Mouse (Mus musculus) cerebellum, adult 2 months (tissue): ENCODE results near the gene Slc27a3. TPM values are rescaled to one million over a fixed set of nuclear protein-coding genes. Genes with fewer than 3 reads are reported as not detected.

Source experiments
- DNase-seq, 2 experiments: peaks; one replicate each; pipeline ENCODE4 v3.0.0; 2021
- H3K27ac ChIP-seq: fragments of 200-500 bp; 2 replicates; pipeline ENCODE4 v1.5.1; 2012; ENCODE audit warnings: low read length, control low read depth, inconsistent platforms; ENCODE audit not compliant: insufficient read depth
- H3K27me3 ChIP-seq: fragments of 200-500 bp; 2 replicates; pipeline ENCODE4 v1.6.1; 2012; ENCODE audit warnings: inconsistent platforms, mild to moderate bottlenecking, low read length, moderate library complexity; ENCODE audit not compliant: control insufficient read depth, insufficient read depth
- H3K4me1 ChIP-seq: fragments of 200-500 bp; 2 replicates; pipeline ENCODE4 v1.6.1; 2011; ENCODE audit warnings: low read length; ENCODE audit not compliant: control insufficient read depth, insufficient read depth
- H3K4me3 ChIP-seq: fragments of 200-500 bp; replicated peaks from 2 replicates; pipeline ENCODE3; 2011; ENCODE audit warnings: mild to moderate bottlenecking, low read depth, low read length, control low read depth; ENCODE audit not compliant: insufficient read depth
- CTCF ChIP-seq: fragments of 200-500 bp; IDR thresholded peaks from 2 replicates; pipeline ENCODE4 v1.5.1; 2011; ENCODE audit warnings: low read depth, mild to moderate bottlenecking, control low read depth, low read length, moderate library complexity, borderline replicate concordance; ENCODE audit not compliant: insufficient read depth
- POLR2A ChIP-seq: fragments of 200-500 bp; IDR thresholded peaks from 2 replicates; pipeline ENCODE4 v1.6.1; 2011; ENCODE audit warnings: low read length, control low read depth, borderline replicate concordance; ENCODE audit not compliant: insufficient read depth
- WGBS: fragments of 180-500 bp; shearing (Covaris S2); methylation state at CpG from one replicate; pipeline ENCODE4 v1.1.7; 2018; 5-methylcytosine and 5-hydroxymethylcytosine counted together
- polyA plus RNA-seq: library from polyadenylated mRNA; depleted of rRNA; stranded (reverse); fragments of >200 nt; gene quantifications from 2 replicates; pipeline ENCODE4 v1.2.3, GENCODE M21; 2012

Slc27a3 gene
- polyA plus RNA-seq, 1 experiment, result 7.1 TPM

DNA sequence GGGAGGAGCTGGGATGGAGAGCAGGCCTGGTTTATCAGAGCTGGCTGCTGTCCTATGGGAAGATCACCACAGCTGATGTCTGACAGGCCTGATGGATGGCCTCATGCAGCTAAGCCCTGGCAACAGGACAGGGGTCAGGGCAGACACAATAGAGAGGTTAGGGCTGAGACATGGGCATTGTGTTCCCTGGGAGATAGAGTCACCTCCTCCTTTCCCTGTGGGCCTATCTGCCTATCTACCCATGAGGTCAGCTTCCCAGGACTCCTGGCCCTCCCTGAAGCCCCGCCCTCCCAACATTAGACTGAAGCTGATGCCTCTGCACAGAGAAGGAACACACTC is 13.5 kb downstream of the Slc27a3 start:
- H3K4me1 ChIP-seq, result no peaks in the 10 kb centered on the region
- H3K27ac ChIP-seq, result no peak overlapping the region
- no peaks in the 10 kb centered on the region for H3K27me3 ChIP-seq
- 38% methylated on average over 1 of the region's 1 CpGs for WGBS
- no peak for DNase-seq
- no peak overlapping the region for H3K4me3 ChIP-seq
- no peak for TF ChIP-seq CTCF

DNA sequence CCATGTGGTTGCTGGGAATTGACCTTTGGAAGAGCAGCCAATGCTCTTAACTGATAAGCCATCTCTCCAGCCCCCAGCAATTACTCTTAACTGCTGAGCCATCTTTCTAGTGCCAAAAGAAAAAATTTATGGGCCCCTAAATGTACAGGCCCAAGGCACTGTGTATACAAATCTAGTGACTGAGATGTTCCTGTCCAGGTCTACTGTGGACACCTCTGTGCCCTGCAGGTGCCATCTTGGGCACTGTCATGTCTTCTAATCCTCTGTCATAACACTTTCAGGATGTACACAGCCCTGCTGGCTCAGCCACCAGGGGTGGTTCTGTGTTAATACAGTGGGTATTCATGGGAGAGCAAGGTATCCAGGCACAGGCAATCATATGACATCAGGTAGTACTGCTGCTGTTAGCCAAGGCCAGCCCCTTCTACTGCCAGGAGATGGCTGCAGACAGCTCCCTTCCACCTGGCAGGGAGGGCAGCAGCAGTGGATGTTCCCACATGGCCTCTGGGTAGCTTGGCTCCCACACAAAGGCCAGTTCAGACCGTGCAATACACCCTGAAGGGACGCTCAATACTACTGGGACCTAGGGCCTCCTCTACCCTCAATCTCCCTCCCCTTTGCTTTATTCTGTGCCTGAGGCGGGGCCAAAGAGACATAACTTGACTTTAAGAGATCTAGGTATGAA is 14.0 kb downstream of the Slc27a3 start:
- no peak for DNase-seq
- no peak overlapping the region for H3K4me3 ChIP-seq
- 34% methylated on average over 3 of the region's 3 CpGs for WGBS
- TF ChIP-seq POLR2A (no peak), CTCF (no peak)
- no peaks in the 10 kb centered on the region for H3K4me1 ChIP-seq
- H3K27me3 ChIP-seq, result no peaks in the 10 kb centered on the region
- no peak overlapping the region for H3K27ac ChIP-seq

DNA sequence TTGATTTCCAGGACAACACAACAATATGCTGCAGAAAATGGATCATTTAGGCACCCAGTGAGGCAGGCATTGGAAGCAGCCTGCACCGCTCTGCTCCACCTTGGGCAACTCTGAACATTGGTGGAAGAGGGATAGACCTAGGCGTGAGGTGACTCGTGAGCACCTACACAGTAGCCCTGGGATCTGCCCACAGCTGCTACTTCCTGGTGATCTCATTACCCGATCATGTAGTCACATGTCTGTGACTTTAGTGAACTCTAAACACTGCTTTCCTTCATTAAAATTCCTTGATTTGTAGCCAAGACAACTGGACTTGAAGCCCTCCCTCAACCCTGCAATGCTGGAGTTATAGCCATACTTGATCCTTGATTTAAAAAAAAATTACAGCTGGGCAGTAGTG is 15.4 kb downstream of the Slc27a3 start:
- H3K4me1 ChIP-seq, result no peaks in the 10 kb centered on the region
- TF ChIP-seq CTCF (no peak), POLR2A (no peak)
- H3K27ac ChIP-seq, result no peak overlapping the region
- DNase-seq, result no peak
- WGBS, result 73% methylated on average over 4 of the region's 4 CpGs
- H3K4me3 ChIP-seq, result no peak overlapping the region
- no peaks in the 10 kb centered on the region for H3K27me3 ChIP-seq

DNA sequence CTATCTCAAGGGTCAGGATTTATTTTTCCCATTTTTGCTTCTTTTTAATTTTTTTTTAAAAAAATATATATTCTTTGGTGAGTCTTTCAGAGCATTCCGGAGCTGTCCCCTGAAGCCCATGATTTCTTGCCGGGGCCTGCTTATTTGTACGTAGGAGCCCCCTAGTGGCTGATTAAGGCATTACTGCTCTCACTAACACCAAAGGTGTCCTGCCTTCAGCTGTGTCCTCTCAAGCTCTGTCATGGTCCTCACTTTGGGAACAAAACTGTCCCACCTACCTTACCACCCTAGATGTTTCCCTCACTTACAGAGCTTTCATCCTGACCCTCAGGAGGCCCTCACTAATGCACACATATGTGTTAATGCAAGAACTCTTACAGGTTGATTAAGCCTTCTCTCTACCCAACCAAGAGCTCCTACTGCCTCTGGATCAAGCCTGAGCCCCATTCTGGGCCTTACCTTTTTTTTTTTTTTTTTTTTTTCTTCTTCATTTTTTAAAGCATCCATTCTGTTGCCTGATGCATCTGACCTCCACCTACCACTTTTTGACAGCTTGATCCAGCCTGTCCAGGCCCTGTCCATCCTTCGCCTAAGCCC is 16.2 kb downstream of the Slc27a3 start:
- 24% methylated on average over 4 of the region's 4 CpGs for WGBS
- Histone ChIP-seq H3K27ac (no peak overlapping the region), H3K4me3 (no peak overlapping the region), H3K4me1 (no peaks in the 10 kb centered on the region), H3K27me3 (no peaks in the 10 kb centered on the region)
- TF ChIP-seq CTCF (peak; percentile 76; the same call in 1 of the 2 replicates), POLR2A (no peak)
- peak; percentile 77 to 80 for DNase-seq

DNA sequence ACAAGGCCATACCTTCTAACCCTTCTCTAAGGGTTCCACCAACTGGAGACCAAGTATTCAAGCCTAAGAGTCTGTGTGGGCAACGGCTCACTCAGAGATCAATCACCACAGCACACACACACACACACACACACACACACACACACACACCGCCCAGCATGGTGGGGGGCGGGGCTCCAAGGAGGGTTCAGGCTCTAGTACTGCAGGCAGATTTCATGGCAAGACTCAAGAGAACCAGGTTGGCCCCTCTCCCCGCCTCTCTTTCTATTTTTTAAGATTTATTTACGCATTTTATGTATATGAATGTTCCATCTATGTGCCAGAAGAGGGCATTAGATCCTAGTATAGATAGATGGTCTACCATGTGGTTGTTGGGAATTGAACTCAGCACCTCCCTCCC is 16.9 kb downstream of the Slc27a3 start:
- no peak overlapping the region for H3K27ac ChIP-seq
- no peaks in the 10 kb centered on the region for H3K4me1 ChIP-seq
- 54% methylated on average over 5 of the region's 5 CpGs for WGBS
- DNase-seq, result no peak
- no peak overlapping the region for H3K4me3 ChIP-seq
- H3K27me3 ChIP-seq, result no peaks in the 10 kb centered on the region
- TF ChIP-seq CTCF, result no peak
- TF ChIP-seq POLR2A, result no peak

GRCm38 (mm10) chr3:90371857-90372256 is 17.9 kb downstream of the Slc27a3 start:
- WGBS, result 68% methylated on average over 7 of the region's 7 CpGs
- no peaks in the 10 kb centered on the region for H3K4me1 ChIP-seq
- no peak overlapping the region for H3K4me3 ChIP-seq
- no peak for DNase-seq
- TF ChIP-seq CTCF (no peak), POLR2A (no peak)
- H3K27ac ChIP-seq, result no peak overlapping the region
- no peaks in the 10 kb centered on the region for H3K27me3 ChIP-seq

DNA sequence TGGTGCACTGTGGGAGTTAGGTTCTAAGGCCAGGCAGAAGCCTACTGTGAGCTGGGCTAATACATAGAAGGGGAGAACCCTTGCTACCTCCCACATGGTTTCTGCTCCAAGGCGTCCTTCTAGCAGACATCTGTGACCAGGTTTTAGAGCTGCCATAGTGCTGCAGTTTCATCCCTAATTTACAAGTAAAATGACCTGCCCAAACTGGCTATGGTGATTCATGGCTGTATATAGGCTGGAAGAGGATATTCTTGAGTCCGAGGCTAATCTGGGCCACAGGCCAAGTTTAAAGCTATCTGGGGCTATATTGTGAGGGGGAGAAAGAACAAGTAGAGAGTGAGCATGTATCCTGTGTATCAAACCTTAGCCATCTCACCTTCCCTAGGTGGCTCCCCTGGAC is 20.7 kb downstream of the Slc27a3 start:
- DNase-seq, result no peak
- 11% methylated on average over 2 of the region's 2 CpGs for WGBS

DNA sequence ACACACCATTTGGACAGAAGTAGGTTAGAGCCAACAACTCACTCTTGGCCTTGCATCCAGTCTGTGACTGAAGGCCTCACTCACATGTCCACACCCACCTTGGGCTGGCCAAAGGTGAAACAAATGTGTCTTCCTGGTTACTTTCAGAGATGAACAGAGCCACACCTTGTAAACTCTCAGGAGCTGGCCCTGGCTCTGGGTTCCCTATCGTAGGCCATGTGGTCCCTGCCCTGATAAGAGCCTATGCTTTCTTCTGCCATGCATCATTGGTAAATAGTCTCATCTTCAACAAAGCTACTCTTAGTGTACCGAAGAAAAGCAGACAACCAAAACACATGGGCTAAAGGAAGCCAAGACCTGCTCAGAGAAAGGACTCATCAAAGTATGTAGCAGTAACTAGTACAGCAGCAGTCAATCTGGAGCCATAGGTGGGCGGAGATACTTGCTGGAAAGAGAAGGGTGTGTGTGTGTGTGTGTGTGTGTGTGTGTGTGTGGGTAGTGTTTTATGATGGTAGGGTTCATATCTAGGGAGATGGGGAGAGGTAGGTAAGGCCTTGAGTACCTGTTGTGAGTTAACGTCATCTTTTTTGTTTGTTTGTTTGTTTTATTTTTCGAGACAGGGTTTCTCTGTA is 22.6 kb downstream of the Slc27a3 start:
- 87% methylated on average over 5 of the region's 5 CpGs for WGBS
- Histone ChIP-seq H3K27ac (no peak overlapping the region), H3K4me3 (no peak overlapping the region), H3K27me3 (no peaks in the 10 kb centered on the region), H3K4me1 (no peaks in the 10 kb centered on the region)
- TF ChIP-seq POLR2A (no peak), CTCF (no peak)
- DNase-seq, result no peak

More for the DNA sequence above, 20.7 kb downstream of the Slc27a3 start:
- H3K4me3 ChIP-seq, result no peak overlapping the region
- H3K4me1 ChIP-seq, result no peaks in the 10 kb centered on the region
- no peaks in the 10 kb centered on the region for H3K27me3 ChIP-seq
- TF ChIP-seq POLR2A (no peak), CTCF (no peak)
- no peak overlapping the region for H3K27ac ChIP-seq
